Mouse (Mus musculus): ENCODE results near the gene N4bp3. TPM values are rescaled to one million over a fixed set of nuclear protein-coding genes. Genes with fewer than 3 reads are reported as not detected.
A peak's percentile ranks its signal among the peaks of the same experiment; 100 is the strongest.
"Not testable (repeated sequence)": the region's sequence is repeated elsewhere in the genome, so short reads cannot be mapped to it uniquely, and the experiment has no call there.

The N4bp3 gene
- 10 to 100 TPM; 10.4 to 14.3 TPM for total RNA-seq (2021)
- long read RNA-seq, experiment 1, transcript N4bp3-201 (5 exons, 2,367 nt) = major isoform, 18 of 20 reads
- long read RNA-seq, experiment 1, partial matches to known transcripts = 0 of 20 reads
- long read RNA-seq, experiment 1, other reads (novel, unspliced or antisense) = 2 of 20 reads
- long read RNA-seq, experiment 2, transcript N4bp3-201 (5 exons, 2,367 nt) = major isoform, 26 of 27 reads
- long read RNA-seq, experiment 2, partial matches to known transcripts = 1 of 27 reads
- long read RNA-seq, experiment 2, other reads (novel, unspliced or antisense) = 0 of 27 reads

GRCm38 (mm10) chr11:51650691-51651515, at the start of gene N4bp3, which contains the start of gene D930048N14Rik:
Gene N4bp3 (minus strand): TSS chr11:51650842.
Gene D930048N14Rik (plus strand): TSS chr11:51650954.
- no peak for TF ChIP-seq CTCF (IDR thresholded peaks at IDR 0.05)
- H3K4me3 ChIP-seq = peak within 1 kb of the TSS; percentile 52
- intact Hi-C loops (cut with DNase I) = loop anchor here (5.0 kb wide), 1 partner anchor 34 kb away; the partner anchor contains the start of gene Nhp2
- peak within 1 kb of the TSS; percentile 80 for H3K27ac ChIP-seq
- peak in 1 of 2 experiments; percentile 38 for DNase-seq (ENCODE audit: extremely low spot score in 1 of 2, low spot score in 2 of 2)

GRCm38 (mm10) chr11:51694984-51695383, 44.3 kb upstream of the N4bp3 start:
- DNase-seq (ENCODE audit: extremely low spot score in 1 of 2, low spot score in 2 of 2) = no peak
- Histone ChIP-seq H3K27ac (no peak overlapping the region), H3K4me3 (no peak overlapping the region)
- intact Hi-C loops (cut with DNase I) = no loop called here
- no peak for TF ChIP-seq CTCF (IDR thresholded peaks at IDR 0.05)

GRCm38 (mm10) chr11:51690597-51690996, 40.0 kb upstream of the N4bp3 start:
- DNase-seq (ENCODE audit: extremely low spot score in 1 of 2, low spot score in 2 of 2); H3K4me3 ChIP-seq; intact Hi-C loops (cut with DNase I); H3K27ac ChIP-seq: not testable (repeated sequence)

- Histone ChIP-seq H3K4me3 (peak overlapping the region; percentile 71), H3K27ac (peak overlapping the region; percentile 100)
- intact Hi-C loops (cut with DNase I) = loop anchor here (5.0 kb wide), 1 partner anchor 543 kb away; the partner anchor contains the start of gene Skp1a
- no peak for DNase-seq (ENCODE audit: extremely low spot score in 1 of 2, low spot score in 2 of 2)
- TF ChIP-seq CTCF (IDR thresholded peaks at IDR 0.05) = no peak
These were observed 38.7 kb upstream of the N4bp3 start for GRCm38 (mm10) chr11:51689343-51689742.

- peak within 1 kb of the TSS; percentile 71 for H3K4me3 ChIP-seq
- peak; percentile 100 for DNase-seq (ENCODE audit: extremely low spot score in 1 of 2, low spot score in 2 of 2)
- H3K27ac ChIP-seq = peak within 1 kb of the TSS; percentile 100
- TF ChIP-seq CTCF (IDR thresholded peaks at IDR 0.05) = no peak
- intact Hi-C loops (cut with DNase I) = loop anchor here (5.0 kb wide), 1 partner anchor 544 kb away; the partner anchor contains the start of gene Skp1a
These were observed 38.0 kb upstream of the N4bp3 start, which contains the start of gene 0610009B22Rik for GRCm38 (mm10) chr11:51688330-51689328. Gene 0610009B22Rik (minus strand): TSS chr11:51688874.

- Histone ChIP-seq H3K27ac (no peak overlapping the region), H3K4me3 (no peak overlapping the region)
- intact Hi-C loops (cut with DNase I) = loop anchor here (1.0 to 5.0 kb wide), 3 partner anchors 45 to 395 kb away; partner anchors contain the start of genes Col23a1 and Rmnd5b
- TF ChIP-seq CTCF (IDR thresholded peaks at IDR 0.05) = no peak
- DNase-seq (ENCODE audit: extremely low spot score in 1 of 2, low spot score in 2 of 2) = no peak
These were observed 31.3 kb upstream of the N4bp3 start for GRCm38 (mm10) chr11:51681976-51682374.

GRCm38 (mm10) chr11:51681324-51681975, 30.8 kb upstream of the N4bp3 start:
- DNase-seq (ENCODE audit: extremely low spot score in 1 of 2, low spot score in 2 of 2) = peak; percentile 83 to 89
- TF ChIP-seq CTCF (IDR thresholded peaks at IDR 0.05) = peak; percentile 93
- no peak overlapping the region for H3K27ac ChIP-seq
- intact Hi-C loops (cut with DNase I) = loop anchor here (1.0 to 5.0 kb wide), 3 partner anchors 44 to 394 kb away; partner anchors contain the start of genes Col23a1 and Rmnd5b
- H3K4me3 ChIP-seq = no peak overlapping the region

- H3K27ac ChIP-seq = no peak overlapping the region
- DNase-seq (ENCODE audit: extremely low spot score in 1 of 2, low spot score in 2 of 2) = no peak
- no peak overlapping the region for H3K4me3 ChIP-seq
- intact Hi-C loops (cut with DNase I) = no loop called here
- TF ChIP-seq CTCF (IDR thresholded peaks at IDR 0.05) = no peak
These were observed 28.8 kb upstream of the N4bp3 start for GRCm38 (mm10) chr11:51679466-51679865.

- Histone ChIP-seq H3K27ac (no peak overlapping the region), H3K4me3 (no peak overlapping the region)
- no peak for DNase-seq (ENCODE audit: extremely low spot score in 1 of 2, low spot score in 2 of 2)
- TF ChIP-seq CTCF (IDR thresholded peaks at IDR 0.05) = no peak
- intact Hi-C loops (cut with DNase I) = no loop called here
These were observed 27.2 kb upstream of the N4bp3 start for GRCm38 (mm10) chr11:51677737-51678418.

GRCm38 (mm10) chr11:51675386-51675785, 24.7 kb upstream of the N4bp3 start:
- no peak overlapping the region for H3K27ac ChIP-seq
- intact Hi-C loops (cut with DNase I) = no loop called here
- DNase-seq (ENCODE audit: extremely low spot score in 1 of 2, low spot score in 2 of 2) = no peak
- H3K4me3 ChIP-seq = no peak overlapping the region
- no peak for TF ChIP-seq CTCF (IDR thresholded peaks at IDR 0.05)

Data from left cerebral cortex, adult 2 months (tissue).